Mouse (Mus musculus): ENCODE measurements around the gene Slc5a9. TPM values are rescaled to one million over a fixed set of nuclear protein-coding genes. Genes with fewer than 3 reads are reported as not detected.
A peak's percentile ranks its signal among the peaks of the same experiment; 100 is the strongest.

Gene Slc5a9
- polyA plus RNA-seq, 1 experiment = 36.0 TPM

GRCm38 (mm10) chr4:111886607-111887006 is 16.1 kb downstream of the Slc5a9 start:
- no peak overlapping the region for H3K4me3 ChIP-seq (ENCODE audit: insufficient read depth, low read depth, low read length)
- TF ChIP-seq POLR2A (IDR thresholded peaks at IDR 0.05; ENCODE audit: low read depth, low read length) (no peak), CTCF (conservative IDR thresholded peaks at IDR 0.05; ENCODE audit: insufficient read depth, insufficient read length, low read depth, low read length) (peak; percentile 25; the same call in 1 of the 2 replicates)
- no peaks in the 10 kb centered on the region for H3K36me3 ChIP-seq (ENCODE audit: control insufficient read depth, insufficient read depth, low read length)
- 11% methylated on average over 4 of the region's 4 CpGs for WGBS
- H3K4me1 ChIP-seq (ENCODE audit: control insufficient read depth, insufficient read depth, low read length) = no peaks in the 10 kb centered on the region
- no peaks in the 10 kb centered on the region for H3K27me3 ChIP-seq (replicated peaks; ENCODE audit: control insufficient read depth, insufficient read depth, low read length)
- H3K27ac ChIP-seq (ENCODE audit: insufficient read depth, low read depth, low read length) = no peak overlapping the region
- DNase-seq = peak; percentile 73

DNA sequence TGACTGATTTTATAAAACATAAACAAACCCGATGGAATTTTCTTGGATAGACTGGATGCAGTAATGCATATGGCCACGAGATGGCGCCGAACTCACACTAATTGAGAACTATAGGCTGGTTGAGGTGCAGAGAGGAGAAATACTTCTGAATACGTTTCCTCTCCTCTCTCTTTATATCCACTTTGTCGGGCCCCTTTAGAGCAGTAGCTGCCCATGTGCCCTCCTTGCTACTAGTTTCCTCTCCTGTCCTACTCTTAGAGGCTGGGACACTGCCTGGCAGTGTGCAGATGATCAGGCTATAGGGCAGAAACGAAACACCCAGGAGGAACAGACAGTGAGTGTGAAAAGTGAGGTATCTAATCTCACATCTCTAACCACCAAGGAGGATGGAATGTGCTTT is 16.7 kb downstream of the Slc5a9 start:
- TF ChIP-seq POLR2A (IDR thresholded peaks at IDR 0.05; ENCODE audit: low read depth, low read length) (no peak), CTCF (conservative IDR thresholded peaks at IDR 0.05; ENCODE audit: insufficient read depth, insufficient read length, low read depth, low read length) (peak; percentile 46)
- H3K27ac ChIP-seq (ENCODE audit: insufficient read depth, low read depth, low read length) = no peak overlapping the region
- no peak overlapping the region; the same call in 1 of the 2 replicates for H3K4me3 ChIP-seq (ENCODE audit: insufficient read depth, low read depth, low read length)
- no peaks in the 10 kb centered on the region for H3K27me3 ChIP-seq (replicated peaks; ENCODE audit: control insufficient read depth, insufficient read depth, low read length)
- H3K4me1 ChIP-seq (ENCODE audit: control insufficient read depth, insufficient read depth, low read length) = no peaks in the 10 kb centered on the region
- peak; percentile 70 for DNase-seq
- 5% methylated on average over 7 of the region's 7 CpGs for WGBS
- H3K36me3 ChIP-seq (ENCODE audit: control insufficient read depth, insufficient read depth, low read length) = no peaks in the 10 kb centered on the region

- Histone ChIP-seq H3K27ac (ENCODE audit: insufficient read depth, low read depth, low read length) (no peak overlapping the region), H3K4me1 (ENCODE audit: control insufficient read depth, insufficient read depth, low read length) (no peaks in the 10 kb centered on the region), H3K4me3 (ENCODE audit: insufficient read depth, low read depth, low read length) (no peak overlapping the region), H3K27me3 (replicated peaks; ENCODE audit: control insufficient read depth, insufficient read depth, low read length) (no peaks in the 10 kb centered on the region), H3K36me3 (ENCODE audit: control insufficient read depth, insufficient read depth, low read length) (no peaks in the 10 kb centered on the region)
- WGBS = 82% methylated on average over 12 of the region's 12 CpGs
- DNase-seq = no peak
- TF ChIP-seq POLR2A (IDR thresholded peaks at IDR 0.05; ENCODE audit: low read depth, low read length) (no peak), CTCF (conservative IDR thresholded peaks at IDR 0.05; ENCODE audit: insufficient read depth, insufficient read length, low read depth, low read length) (no peak)
Observed at GRCm38 (mm10) chr4:111883543-111883942, 19.2 kb downstream of the Slc5a9 start.

DNA sequence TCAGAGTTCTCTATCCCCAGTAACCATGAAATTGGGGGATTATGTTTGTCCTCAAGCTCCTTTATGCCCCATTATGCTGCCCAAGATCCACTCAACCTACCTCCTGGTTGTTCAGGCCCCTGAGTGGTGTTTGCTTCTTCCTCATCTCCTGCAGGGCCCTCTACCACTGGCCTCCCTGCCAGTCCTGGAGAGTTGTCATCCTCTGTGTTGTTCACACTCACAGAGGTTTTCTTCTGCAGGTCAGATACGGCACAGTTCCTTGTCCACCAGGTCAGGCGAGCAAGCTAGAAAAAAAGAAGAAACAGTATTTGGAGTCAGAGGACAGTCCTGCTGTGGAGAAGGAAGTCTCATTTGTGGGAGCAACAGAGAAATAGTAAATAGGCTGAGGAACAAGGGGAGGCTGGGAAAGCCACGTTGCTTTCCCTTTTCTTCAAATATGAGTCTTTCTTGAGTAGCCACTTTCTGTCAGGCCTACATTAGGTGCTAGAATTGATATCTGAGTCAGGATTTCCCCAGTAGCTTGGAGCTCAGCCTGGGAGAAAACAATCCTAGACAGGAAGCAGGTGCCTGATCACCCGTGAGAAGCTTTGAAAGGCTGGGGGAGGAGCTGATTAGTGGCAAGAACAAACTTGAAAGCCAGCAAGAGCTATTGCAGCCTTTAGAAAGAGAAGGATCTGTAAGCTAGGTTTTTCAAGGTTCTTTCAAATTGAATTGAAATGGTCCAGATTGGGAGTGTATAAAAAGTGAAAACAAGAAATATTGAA is 22.4 kb downstream of the Slc5a9 start:
- no peak overlapping the region for H3K4me3 ChIP-seq (ENCODE audit: insufficient read depth, low read depth, low read length)
- 35% methylated on average over 4 of the region's 4 CpGs for WGBS
- H3K27ac ChIP-seq (ENCODE audit: insufficient read depth, low read depth, low read length) = no peak overlapping the region

DNA sequence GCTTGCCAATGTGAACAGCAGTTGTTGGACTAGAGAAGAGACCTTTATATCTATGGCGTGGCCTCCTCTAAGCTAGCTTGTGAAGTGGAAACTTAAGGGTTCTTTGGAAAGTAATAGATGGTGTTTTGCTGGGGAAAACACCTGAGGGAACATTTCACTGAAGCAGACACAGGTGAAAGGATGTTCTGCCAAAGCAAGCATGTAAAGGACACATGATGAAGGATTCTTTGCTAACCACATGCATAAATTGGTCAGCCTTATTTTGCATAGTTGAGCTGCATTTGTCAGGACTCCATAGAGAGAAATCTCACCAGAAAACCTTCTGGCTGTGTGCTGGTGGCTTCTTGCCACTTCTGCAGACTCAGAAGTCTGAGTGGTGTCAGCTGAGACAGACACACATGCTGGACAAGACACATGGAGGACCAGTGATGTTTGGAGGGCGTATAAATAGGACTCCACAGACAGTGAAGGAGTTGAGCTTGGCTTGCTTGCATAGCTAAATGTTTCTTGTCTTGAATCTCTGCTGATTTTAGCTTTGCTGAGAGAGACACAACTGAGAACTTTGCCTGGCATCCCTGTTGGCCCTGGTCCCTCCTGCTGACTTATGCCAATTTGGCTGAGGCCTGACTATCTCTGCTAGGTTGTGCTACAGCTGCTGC is 34.8 kb downstream of the Slc5a9 start:
- H3K4me3 ChIP-seq (ENCODE audit: insufficient read depth, low read depth, low read length) = no peak overlapping the region
- no peak for DNase-seq
- TF ChIP-seq CTCF (conservative IDR thresholded peaks at IDR 0.05; ENCODE audit: insufficient read depth, insufficient read length, low read depth, low read length) = no peak
- H3K27me3 ChIP-seq (replicated peaks; ENCODE audit: control insufficient read depth, insufficient read depth, low read length) = no peaks in the 10 kb centered on the region
- no peak overlapping the region for H3K27ac ChIP-seq (ENCODE audit: insufficient read depth, low read depth, low read length)
- WGBS = 76% methylated on average over 2 of the region's 2 CpGs
- H3K36me3 ChIP-seq (ENCODE audit: control insufficient read depth, insufficient read depth, low read length) = no peaks in the 10 kb centered on the region
- H3K4me1 ChIP-seq (ENCODE audit: control insufficient read depth, insufficient read depth, low read length) = no peaks in the 10 kb centered on the region

More for the DNA sequence above, 22.4 kb downstream of the Slc5a9 start:
- H3K27me3 ChIP-seq (replicated peaks; ENCODE audit: control insufficient read depth, insufficient read depth, low read length) = no peaks in the 10 kb centered on the region
- no peak for DNase-seq
- no peaks in the 10 kb centered on the region; the same call in 1 of the 2 replicates for H3K36me3 ChIP-seq (ENCODE audit: control insufficient read depth, insufficient read depth, low read length)
- no peaks in the 10 kb centered on the region for H3K4me1 ChIP-seq (ENCODE audit: control insufficient read depth, insufficient read depth, low read length)
- no peak for TF ChIP-seq CTCF (conservative IDR thresholded peaks at IDR 0.05; ENCODE audit: insufficient read depth, insufficient read length, low read depth, low read length)
- no peak for TF ChIP-seq POLR2A (IDR thresholded peaks at IDR 0.05; ENCODE audit: low read depth, low read length)

DNA sequence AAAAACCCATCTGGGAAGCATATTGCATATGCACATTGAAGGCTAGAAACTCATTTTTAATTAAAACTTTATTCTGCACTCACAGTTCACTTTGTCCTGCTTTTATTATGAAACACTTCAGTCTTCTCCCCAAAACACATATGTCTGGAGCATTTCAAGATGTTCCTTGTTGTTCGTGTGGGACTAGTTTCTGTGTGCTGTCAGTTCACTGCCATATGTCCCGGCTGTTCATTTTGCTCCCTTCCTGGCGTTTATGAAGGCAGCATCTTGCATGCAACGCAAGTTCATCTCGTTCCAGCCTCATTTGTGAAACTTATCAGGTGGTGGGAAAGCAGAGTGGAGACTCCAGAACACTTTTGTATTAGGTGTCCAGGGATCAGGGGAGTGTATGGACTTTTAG is 36.0 kb downstream of the Slc5a9 start:
- WGBS = 81% methylated on average over 5 of the region's 5 CpGs
- no peak for TF ChIP-seq POLR2A (IDR thresholded peaks at IDR 0.05; ENCODE audit: low read depth, low read length)
- no peak for TF ChIP-seq CTCF (conservative IDR thresholded peaks at IDR 0.05; ENCODE audit: insufficient read depth, insufficient read length, low read depth, low read length)
- Histone ChIP-seq H3K27ac (ENCODE audit: insufficient read depth, low read depth, low read length) (no peak overlapping the region), H3K36me3 (ENCODE audit: control insufficient read depth, insufficient read depth, low read length) (no peaks in the 10 kb centered on the region), H3K4me1 (ENCODE audit: control insufficient read depth, insufficient read depth, low read length) (no peaks in the 10 kb centered on the region), H3K4me3 (ENCODE audit: insufficient read depth, low read depth, low read length) (no peak overlapping the region), H3K27me3 (replicated peaks; ENCODE audit: control insufficient read depth, insufficient read depth, low read length) (no peaks in the 10 kb centered on the region)
- no peak for DNase-seq

GRCm38 (mm10) chr4:111852626-111853025 is 50.1 kb downstream of the Slc5a9 start:
- no peaks in the 10 kb centered on the region for H3K4me1 ChIP-seq (ENCODE audit: control insufficient read depth, insufficient read depth, low read length)
- no peaks in the 10 kb centered on the region for H3K27me3 ChIP-seq (replicated peaks; ENCODE audit: control insufficient read depth, insufficient read depth, low read length)
- H3K27ac ChIP-seq (ENCODE audit: insufficient read depth, low read depth, low read length) = no peak overlapping the region
- H3K36me3 ChIP-seq (ENCODE audit: control insufficient read depth, insufficient read depth, low read length) = no peaks in the 10 kb centered on the region
- DNase-seq = no peak
- H3K4me3 ChIP-seq (ENCODE audit: insufficient read depth, low read depth, low read length) = no peak overlapping the region
- no peak for TF ChIP-seq CTCF (conservative IDR thresholded peaks at IDR 0.05; ENCODE audit: insufficient read depth, insufficient read length, low read depth, low read length)
- TF ChIP-seq POLR2A (IDR thresholded peaks at IDR 0.05; ENCODE audit: low read depth, low read length) = no peak

Measured in kidney, adult 2 months (tissue).